Mouse (Mus musculus) bone marrow macrophage, adult 2 months (primary cell): Measurements from ENCODE around the gene Stx1b.

ENCODE experiments used
- CTCF ChIP-seq: IDR thresholded peaks from 2 replicates; pipeline ENCODE4 v1.5.1; 2012; ENCODE audit warnings: low read depth, mild to moderate bottlenecking, low read length, moderate library complexity
- POLR2A ChIP-seq: IDR thresholded peaks from 2 replicates; pipeline ENCODE4 v1.6.1; 2012; ENCODE audit warnings: mild to moderate bottlenecking, low read depth, low read length, borderline replicate concordance

DNA sequence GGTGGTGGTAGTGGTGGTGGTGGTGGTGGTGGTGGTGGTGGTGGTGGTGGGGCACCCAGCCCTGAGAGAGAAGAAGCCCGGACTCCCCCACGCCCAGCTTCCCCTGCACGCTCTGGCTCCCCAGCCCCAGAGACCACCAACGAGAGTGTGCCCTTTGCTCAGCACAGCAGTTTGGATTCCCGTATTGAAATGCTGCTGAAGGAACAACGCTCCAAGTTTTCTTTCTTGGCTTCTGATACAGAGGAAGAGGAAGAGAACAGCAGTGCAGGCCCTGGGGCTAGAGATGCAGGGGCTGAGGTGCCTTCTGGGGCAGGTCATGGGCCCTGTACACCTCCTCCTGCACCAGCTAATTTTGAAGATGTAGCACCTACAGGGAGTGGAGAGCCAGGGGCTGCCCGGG lies 39.0 kb downstream of the Stx1b start, which contains the start of gene Gm49388:
- TF ChIP-seq CTCF (no peak), POLR2A (no peak)
